Mouse (Mus musculus): ENCODE results near the gene Ears2.
"Not testable (repeated sequence)": the region's sequence is repeated elsewhere in the genome, so short reads cannot be mapped to it uniquely, and the experiment has no call there.

Ears2 gene

DNA sequence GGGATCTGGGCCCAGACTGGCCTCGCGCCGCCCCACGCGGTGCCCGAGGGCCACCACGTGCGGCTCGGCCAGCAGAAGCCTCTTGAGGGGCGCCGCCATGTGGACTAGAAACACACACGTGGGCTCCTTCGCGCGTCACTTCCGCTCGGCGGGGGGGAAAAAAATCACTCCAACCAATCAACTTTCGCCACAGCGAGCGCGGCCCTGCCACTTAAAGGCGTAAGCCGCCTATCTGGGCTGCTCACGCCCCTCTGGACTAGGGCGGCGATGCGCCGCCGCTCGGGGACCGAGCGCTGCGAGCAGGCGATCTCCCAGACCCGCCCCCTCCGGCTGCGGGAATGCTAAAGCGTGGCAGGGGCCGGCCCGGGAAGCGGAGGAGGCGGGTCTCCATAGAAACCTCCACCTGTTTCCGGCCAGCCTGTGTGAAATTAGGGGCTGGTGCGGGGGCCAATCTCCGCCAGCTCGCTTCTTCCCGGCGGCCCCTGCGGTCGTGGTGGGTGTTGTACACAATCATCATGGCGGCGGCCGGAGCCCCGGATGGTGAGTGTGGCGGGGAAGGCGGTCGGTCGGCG, at the start of gene Ears2, which contains the start of gene Ubfd1:
TSS of gene Ears2 (minus strand) at position 319 of the 572 bp plus-strand sequence.
TSS of gene Ubfd1 (plus strand) at position 231 of the 572 bp plus-strand sequence.
- DNase-seq (ENCODE audit: low spot score in 2 of 2) = peak; percentile 94 to 96

DNA sequence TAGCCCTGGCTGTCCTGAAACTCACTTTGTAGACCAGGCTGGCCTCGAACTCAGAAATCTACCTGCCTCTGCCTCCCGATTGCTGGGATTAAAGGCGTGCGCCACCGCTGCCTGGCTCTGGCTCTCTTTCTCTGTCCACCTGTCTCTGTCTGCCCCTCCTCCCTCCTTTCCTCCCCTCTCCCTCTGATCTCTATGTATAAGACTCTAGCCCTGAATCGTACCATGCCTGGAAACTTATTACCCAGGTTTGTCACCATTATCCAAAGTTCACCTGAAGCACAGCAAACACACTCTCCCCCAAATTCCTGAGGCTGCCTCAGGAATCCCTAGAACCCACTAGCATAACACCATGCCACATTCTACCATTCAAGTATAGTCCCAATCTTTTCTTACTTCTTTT, 41.1 kb upstream of the Ears2 start:
- no peak for DNase-seq (ENCODE audit: low spot score in 2 of 2)

GRCm38 (mm10) chr7:122101747-122102244, 34.7 kb upstream of the Ears2 start, which contains the start of gene Ndufab1:
Ndufab1 (minus strand) TSS chr7:122101886.
- DNase-seq (ENCODE audit: low spot score in 2 of 2) = peak; percentile 70 to 82

GRCm38 (mm10) chr7:122101014-122101746, 34.1 kb upstream of the Ears2 start:
- not testable (repeated sequence) for DNase-seq (ENCODE audit: low spot score in 2 of 2)

GRCm38 (mm10) chr7:122099222-122099621, 32.2 kb upstream of the Ears2 start:
- peak in 1 of 2 experiments; percentile 13 for DNase-seq (ENCODE audit: low spot score in 2 of 2)

DNA sequence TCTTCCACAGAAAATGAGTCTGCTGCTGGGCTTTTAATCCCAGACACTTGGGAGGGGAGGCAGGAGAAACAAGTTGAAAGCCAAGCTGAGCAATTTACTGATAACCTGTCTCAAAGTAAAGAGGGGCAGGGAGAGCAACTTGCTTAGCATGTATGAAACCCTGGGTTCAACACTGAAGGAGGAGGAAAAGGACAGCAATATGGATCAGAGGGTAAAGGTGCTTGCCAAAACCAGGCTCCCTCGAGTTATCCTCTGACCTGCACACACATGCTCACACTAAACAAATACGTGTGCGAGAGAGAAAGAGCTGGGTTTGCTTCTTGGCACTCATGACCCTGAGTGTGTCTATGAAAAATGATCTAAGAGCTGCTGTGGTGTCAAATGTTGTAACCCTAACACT, 30.9 kb upstream of the Ears2 start:
- DNase-seq (ENCODE audit: low spot score in 2 of 2) = no peak

DNA sequence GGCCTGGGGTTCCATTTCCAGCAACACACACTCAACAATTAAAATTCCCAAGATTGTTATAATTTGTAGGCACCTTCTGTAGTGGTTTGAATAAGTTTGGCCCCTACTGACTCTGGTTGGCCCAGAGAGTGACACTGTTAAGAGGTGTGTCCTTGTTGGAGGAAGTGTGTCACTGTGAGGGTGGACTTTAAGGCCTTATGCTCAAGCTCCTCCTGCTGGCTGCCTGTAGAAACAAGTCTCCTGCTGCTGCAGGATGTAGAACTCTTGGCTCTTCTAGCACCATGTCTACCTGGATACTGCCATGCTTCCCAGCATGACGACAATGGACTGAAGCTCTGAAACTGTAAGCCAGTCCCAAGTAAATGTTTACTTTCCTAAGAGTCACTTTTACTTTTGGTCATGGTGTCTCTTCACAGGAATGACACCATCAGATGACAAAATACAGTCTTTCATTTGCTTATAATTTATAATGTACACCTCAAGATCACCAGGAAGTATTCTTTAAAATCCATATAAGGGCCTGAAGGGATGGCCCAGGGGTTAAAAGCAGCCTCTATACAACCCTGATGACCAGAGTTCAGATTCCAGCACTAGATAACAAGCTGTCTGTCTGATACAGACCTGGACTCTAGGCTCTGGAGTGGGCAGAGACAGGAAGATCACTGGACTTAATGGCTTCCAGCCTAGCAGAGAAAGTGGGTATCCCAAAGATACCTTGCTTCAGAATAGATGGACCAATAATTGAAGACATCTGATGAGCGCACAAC, 27.7 kb upstream of the Ears2 start:
- DNase-seq (ENCODE audit: low spot score in 2 of 2) = no peak

DNA sequence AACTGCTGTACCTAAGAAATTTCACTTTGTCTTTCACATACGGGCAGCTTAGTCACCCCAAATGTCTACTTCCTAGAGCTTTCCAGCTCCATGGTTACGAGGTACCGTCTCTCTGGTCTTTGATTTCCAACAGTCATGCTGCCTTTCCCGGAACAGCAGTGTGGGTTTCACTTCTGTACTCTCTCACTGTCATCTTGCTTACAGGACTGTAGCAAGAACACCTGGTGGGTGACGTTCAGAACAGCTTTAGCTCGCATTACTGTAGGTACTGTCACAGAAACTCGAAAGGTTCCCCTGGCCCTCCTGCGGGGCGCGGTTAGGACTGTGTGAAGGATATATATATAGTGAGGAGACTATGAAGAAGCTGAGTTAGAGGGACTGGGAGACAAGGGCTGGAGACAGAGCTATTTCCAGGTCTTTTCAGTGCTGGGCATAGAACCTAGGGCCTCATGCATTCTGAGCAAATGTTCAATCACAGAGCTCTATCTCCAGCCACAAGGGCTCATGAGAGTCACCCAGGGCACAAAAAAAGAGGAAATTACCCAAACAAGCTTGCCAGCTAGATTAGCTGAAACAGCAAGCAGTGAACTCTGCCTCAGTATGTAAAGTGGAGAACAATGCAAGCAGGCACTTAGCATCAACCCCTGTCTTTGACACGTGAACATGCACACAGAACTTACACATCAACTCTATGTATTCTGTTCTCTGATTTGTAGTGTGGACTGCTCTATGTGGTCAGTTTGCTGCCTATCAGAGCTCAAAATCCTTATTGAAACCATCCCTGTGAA, 20.3 kb upstream of the Ears2 start:
- DNase-seq (ENCODE audit: low spot score in 2 of 2) = no peak

DNA sequence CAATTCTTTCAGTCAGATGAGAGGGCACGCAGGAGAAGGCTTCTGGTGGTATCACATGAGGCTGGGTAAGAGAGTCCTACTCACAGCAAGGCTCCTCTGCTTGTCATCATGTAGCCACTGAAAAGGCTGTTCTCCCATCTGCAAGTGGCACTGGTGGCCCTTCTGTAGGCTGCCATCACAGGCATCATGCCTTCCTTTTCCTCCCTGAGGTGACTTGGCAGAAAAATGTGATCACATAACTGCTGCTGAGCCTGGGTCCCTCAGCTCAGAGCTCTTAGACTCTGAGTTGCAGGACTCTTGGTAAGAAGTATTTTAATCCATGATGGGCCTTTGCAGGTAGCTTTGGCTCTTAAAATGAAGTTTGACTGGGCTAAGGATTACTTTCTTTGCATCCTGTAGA, 14.0 kb upstream of the Ears2 start:
- no peak for DNase-seq (ENCODE audit: low spot score in 2 of 2)

GRCm38 (mm10) chr7:122079798-122080554, 12.9 kb upstream of the Ears2 start:
- DNase-seq (ENCODE audit: low spot score in 2 of 2) = no peak

GRCm38 (mm10) chr7:122074374-122074773, 7.3 kb upstream of the Ears2 start:
- no peak for DNase-seq (ENCODE audit: low spot score in 2 of 2)

DNA sequence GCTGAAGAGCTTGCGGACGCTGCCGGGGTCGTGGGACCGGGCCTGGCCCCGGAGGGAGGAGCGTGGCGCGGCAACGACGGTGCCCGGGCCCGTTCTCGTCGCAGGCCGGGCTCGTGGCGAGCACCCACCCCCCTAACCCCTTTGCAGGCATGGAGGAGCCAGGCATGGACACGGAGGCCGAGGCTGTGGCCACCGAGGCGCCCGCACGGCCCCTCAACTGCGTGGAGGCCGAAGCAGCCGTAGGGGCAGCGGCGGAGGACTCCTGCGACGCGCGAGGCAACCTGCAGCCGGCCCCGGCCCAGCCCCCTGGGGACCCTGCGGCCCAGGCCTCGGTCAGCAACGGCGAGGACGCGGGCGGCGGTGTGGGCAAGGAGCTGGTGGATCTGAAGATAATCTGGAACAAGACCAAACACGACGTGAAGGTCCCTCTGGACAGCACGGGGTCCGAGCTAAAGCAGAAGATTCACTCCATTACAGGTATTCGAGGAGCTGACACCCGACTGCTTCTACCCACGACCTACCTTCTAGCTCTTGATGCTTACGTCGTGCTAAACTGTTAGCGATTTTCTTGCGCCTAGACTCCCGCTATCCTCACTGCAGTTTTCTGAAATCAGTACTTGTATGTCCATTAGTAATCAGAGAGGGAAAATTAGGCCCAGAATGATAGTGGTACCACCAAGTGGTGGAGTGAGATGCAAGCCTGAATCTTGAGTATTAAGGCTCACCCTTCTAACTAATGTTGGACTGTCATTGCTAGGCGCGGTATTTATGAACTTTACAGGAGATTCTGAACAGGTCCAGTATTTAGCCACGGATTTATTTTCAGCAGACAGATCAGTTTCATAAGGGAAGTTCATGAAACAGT, 686 bp upstream of the Ears2 start:
- peak; percentile 17 to 26 for DNase-seq (ENCODE audit: low spot score in 2 of 2)

DNA sequence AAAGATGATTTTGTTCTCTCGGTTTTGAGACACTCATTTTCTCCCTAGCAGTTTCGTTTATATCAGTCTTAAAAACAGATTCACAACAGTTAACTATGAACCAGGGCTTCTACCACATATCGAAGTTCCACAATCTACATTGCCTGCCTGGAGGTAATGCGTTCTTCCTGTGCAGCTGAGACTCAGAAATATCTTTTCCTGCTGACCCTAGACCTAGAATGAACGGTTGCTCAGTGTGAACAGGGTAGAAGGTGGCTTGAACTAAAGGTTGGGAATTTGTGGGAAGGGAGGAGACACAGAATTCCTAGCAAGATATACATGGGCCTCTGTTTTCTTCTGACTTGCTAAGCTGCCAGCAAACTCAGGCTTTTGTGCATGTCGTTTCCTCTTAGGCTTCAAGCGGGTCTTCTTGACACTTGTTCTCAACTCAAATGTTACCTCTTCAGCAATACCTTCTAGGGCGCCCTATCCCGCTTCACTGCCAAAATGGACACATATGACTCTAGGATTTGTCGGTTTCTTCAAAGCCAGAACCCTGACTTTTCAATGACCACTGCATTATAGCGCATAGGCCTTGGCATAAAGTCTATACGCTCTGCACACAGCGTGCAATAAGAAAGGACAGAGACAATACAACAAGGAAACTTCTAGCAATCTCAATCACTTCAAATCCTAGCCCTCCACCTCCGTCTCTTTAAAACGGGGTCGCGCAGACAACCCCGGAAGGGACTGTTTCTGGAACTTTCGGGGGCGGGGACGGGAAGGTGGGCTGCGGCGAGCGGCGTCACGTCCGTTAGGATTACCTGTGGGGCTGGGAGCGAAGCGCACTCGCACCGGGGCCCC, 740 bp downstream of the Ears2 start:
- DNase-seq (ENCODE audit: low spot score in 2 of 2) = no peak

GRCm38 (mm10) chr7:122065656-122066055, 1.4 kb downstream of the Ears2 start:
- DNase-seq (ENCODE audit: low spot score in 2 of 2) = no peak

DNA sequence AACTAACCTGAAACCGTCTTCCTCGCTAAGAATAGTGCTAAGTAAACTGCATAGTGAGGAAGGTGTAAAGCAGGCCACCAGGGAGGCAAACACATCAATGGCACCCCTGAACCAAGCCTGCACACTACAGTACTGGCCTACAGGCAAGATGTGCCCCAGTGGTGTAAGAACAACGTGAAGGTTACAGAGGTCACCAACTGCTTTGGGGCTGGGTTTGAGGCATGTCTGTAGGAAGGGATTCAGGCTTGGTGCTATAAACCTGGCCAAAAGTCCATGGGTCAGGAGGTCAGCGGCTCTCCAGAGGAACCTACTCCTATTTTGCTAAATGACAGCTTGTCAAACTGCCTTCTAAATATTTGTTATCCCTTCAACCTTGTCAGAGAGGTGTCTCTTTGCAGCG, 10.4 kb downstream of the Ears2 start:
- no peak for DNase-seq (ENCODE audit: low spot score in 2 of 2)

DNA sequence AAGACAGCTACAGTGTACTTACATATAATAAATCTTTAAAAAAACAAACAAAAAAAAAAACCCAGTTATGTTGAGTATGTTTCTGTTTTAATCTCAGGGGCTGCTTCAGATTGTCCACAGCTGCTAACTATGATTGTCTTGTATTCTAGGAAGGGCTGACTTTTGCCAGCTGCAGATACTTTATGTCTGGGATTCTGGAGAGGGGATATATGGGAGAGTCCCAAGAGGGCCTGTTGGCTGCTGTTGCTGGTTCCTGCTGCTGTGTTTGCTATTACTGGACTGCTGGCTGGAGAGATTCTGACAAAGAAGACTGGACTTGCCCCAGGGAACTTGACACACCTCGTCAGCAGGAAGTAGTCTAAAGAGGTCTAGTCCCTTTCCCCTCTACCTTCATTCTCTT, 16.2 kb downstream of the Ears2 start:
- DNase-seq (ENCODE audit: low spot score in 2 of 2) = no peak

DNA sequence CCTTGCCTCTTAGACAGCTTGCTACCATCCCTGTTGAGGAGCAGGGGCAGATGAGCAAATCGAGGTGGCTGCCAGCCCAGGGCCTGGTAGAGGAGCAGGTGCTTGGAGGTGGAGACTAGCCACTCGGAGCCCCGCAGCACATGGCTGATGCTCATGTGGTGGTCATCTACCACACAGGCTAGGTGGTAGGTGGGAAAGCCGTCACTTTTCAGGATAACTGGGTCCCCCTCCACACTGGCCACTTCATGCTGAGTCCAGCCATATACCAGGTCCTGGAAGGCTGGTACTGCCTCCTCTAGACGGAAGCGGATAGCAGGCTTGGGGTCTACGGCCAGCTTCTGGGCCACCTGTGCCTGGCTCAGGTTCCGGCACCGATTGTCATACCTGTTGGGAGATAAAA, 18.9 kb downstream of the Ears2 start:
- no peak for DNase-seq (ENCODE audit: low spot score in 2 of 2)

DNA sequence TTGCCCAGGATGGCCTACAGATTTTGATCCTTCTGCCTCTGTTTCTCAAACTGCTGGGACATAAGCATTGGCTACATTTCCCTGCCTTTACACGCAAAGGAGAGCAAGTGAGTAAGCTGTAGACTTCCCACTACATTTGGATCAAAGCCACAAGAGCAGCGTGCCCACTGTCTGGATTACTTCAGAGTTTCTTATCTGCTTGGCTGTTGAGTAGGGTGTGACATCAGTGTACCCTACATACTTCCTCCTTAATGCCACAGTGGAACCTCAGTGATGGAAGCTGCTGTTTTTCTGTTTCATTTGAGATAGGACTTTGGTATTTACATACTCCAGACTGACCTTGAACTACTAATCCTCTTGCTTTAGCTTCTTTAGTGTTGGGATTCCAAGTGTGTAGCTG, 20.2 kb downstream of the Ears2 start:
- DNase-seq (ENCODE audit: low spot score in 2 of 2) = no peak

DNA sequence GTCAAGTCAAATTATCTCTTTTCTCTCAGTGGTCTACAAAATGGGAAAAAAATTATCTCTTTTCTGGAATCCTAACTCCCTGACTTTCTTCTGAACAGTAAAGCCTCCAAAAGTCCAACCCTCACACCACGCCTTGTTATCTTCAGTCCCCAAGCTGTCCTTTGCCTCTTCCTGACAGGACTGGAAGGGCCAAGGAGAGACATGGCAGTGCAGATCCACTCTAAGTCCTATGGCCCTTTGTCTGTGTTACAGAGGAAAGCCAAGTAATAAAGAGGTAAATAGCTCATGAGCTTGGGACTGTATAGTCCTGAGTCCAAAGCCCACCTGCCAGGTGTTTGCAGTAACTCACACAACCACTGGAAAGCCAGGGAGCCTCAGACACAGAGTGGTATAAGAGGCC, 21.4 kb downstream of the Ears2 start:
- DNase-seq (ENCODE audit: low spot score in 2 of 2) = no peak

Data from urinary bladder, postnatal 36 days (tissue).